8 mouse cellular contexts compared by ENCODE assay signal in genomic region chr2:151494035-151494803, GRCm38 (mm10). TPM values are rescaled to one million over a fixed set of nuclear protein-coding genes. Genes with fewer than 3 reads are reported as not detected.
DNase-seq lines count a peak whose midpoint lies in the region; ATAC-seq and TF ChIP-seq lines count a peak whose summit lies in the region.

TSS of gene Nsfl1c (plus strand) at chr2:151494182.

- intact Hi-C loops in heart, postnatal 10 days (cut with DNase I): loop anchor here (1.0 to 10.0 kb wide), 4 partner anchors 49 to 371 kb away; no protein-coding TSS in a partner anchor

- ATAC-seq in cerebellum, adult (ENCODE audit: insufficient number of reproducible peaks, low FRiP score, low TSS enrichment): peak; percentile 97
- peak; percentile 100 for ATAC-seq in forebrain, embryonic 13.5 days
- peak; percentile 100 for ATAC-seq in liver, postnatal 0 days
- ATAC-seq in neural tube, embryonic 14.5 days (ENCODE audit: low read depth): peak; percentile 100

- peak; percentile 79 for TF ChIP-seq CTCF in ES-Bruce4 (IDR thresholded peaks at IDR 0.05; ENCODE audit: low read depth, low read length)
- TF ChIP-seq CTCF in liver, postnatal 0 days (IDR thresholded peaks at IDR 0.05; ENCODE audit: low read depth): peak; percentile 99

- WGBS in forebrain, embryonic 13.5 days: under 1% methylated on average over 72 of the region's 73 CpGs
- WGBS in large intestine, adult 2 months: under 1% methylated on average over 73 of the region's 73 CpGs
- 3% methylated on average over 70 of the region's 73 CpGs for WGBS in liver, postnatal 0 days (ENCODE audit: insufficient replicate concordance)
- WGBS in neural tube, embryonic 14.5 days: under 1% methylated on average over 62 of the region's 73 CpGs

- no peaks in the 10 kb centered on the region for H3K27me3 ChIP-seq in ES-Bruce4 (ENCODE audit: control insufficient read depth, insufficient read depth, low read length, poor library complexity, severe bottlenecking)
- H3K27me3 ChIP-seq in forebrain, embryonic 13.5 days: no peaks in the 10 kb centered on the region
- no peaks in the 10 kb centered on the region for H3K27me3 ChIP-seq in liver, postnatal 0 days (ENCODE audit: insufficient read depth, low read length)
- no peaks in the 10 kb centered on the region for H3K27me3 ChIP-seq in neural tube, embryonic 14.5 days (ENCODE audit: control insufficient read depth, insufficient read depth, low read length)

- H3K9me3 ChIP-seq in ES-Bruce4 (replicated peaks; ENCODE audit: control insufficient read depth, insufficient read depth, low read length, poor library complexity, severe bottlenecking): no peaks in the 10 kb centered on the region
- no peaks in the 10 kb centered on the region for H3K9me3 ChIP-seq in forebrain, embryonic 13.5 days (replicated peaks)
- no peaks in the 10 kb centered on the region for H3K9me3 ChIP-seq in liver, postnatal 0 days (ENCODE audit: low read length)
- H3K9me3 ChIP-seq in neural tube, embryonic 14.5 days (ENCODE audit: control insufficient read depth, low read length): no peaks in the 10 kb centered on the region

- peak within 1 kb of the TSS; percentile 86 for H3K9ac ChIP-seq in ES-Bruce4 (ENCODE audit: low read depth, poor library complexity, severe bottlenecking)
- H3K9ac ChIP-seq in forebrain, embryonic 13.5 days: peak within 1 kb of the TSS; percentile 92
- peak within 1 kb of the TSS; percentile 93 for H3K9ac ChIP-seq in liver, postnatal 0 days (replicated peaks)
- H3K9ac ChIP-seq in neural tube, embryonic 14.5 days (replicated peaks; ENCODE audit: low read depth, low read length): peak within 1 kb of the TSS; percentile 85

- H3K4me3 ChIP-seq in ES-Bruce4 (ENCODE audit: low read depth, low read length): peak within 1 kb of the TSS; percentile 82
- peak within 1 kb of the TSS; percentile 95 for H3K4me3 ChIP-seq in forebrain, embryonic 13.5 days
- peak within 1 kb of the TSS; percentile 96 for H3K4me3 ChIP-seq in liver, postnatal 0 days (ENCODE audit: low read depth, low read length)
- H3K4me3 ChIP-seq in neural tube, embryonic 14.5 days (ENCODE audit: low read depth, low read length): peak within 1 kb of the TSS; percentile 82

- no peak within 1 kb of the TSS for H3K27ac ChIP-seq in ES-Bruce4 (ENCODE audit: insufficient read depth, low read length)
- peak within 1 kb of the TSS; percentile 54 for H3K27ac ChIP-seq in forebrain, embryonic 13.5 days
- H3K27ac ChIP-seq in liver, postnatal 0 days (ENCODE audit: low read depth): 0 out of 2 replicates have a peak within 1 kb of the TSS, but pooled peaks have one; percentile 40
- no peak within 1 kb of the TSS for H3K27ac ChIP-seq in neural tube, embryonic 14.5 days (ENCODE audit: low read depth, low read length)

- peak within 1 kb of the TSS; percentile 86 for H3K4me2 ChIP-seq in forebrain, embryonic 13.5 days
- H3K4me2 ChIP-seq in liver, postnatal 0 days (ENCODE audit: low read depth, low read length): peak within 1 kb of the TSS; percentile 85
- H3K4me2 ChIP-seq in neural tube, embryonic 14.5 days (ENCODE audit: low read depth, low read length): peak within 1 kb of the TSS; percentile 59

- TF ChIP-seq POLR2A in ES-Bruce4 (IDR thresholded peaks at IDR 0.05; ENCODE audit: insufficient read depth, low read length): peak; percentile 62

- no peaks in the 10 kb centered on the region for H3K4me1 ChIP-seq in ES-Bruce4 (ENCODE audit: control insufficient read depth, insufficient read depth, low read length)
- H3K4me1 ChIP-seq in forebrain, embryonic 13.5 days: peaks cover 28% of the 10 kb centered on the region
- H3K4me1 ChIP-seq in liver, postnatal 0 days (ENCODE audit: insufficient read depth): peaks cover 6% of the 10 kb centered on the region
- H3K4me1 ChIP-seq in neural tube, embryonic 14.5 days (ENCODE audit: control insufficient read depth, insufficient read depth, low read length): peaks cover 15% of the 10 kb centered on the region

- peak; percentile 55; the same call in 1 of the 2 replicates for TF ChIP-seq EP300 in ES-Bruce4 (IDR thresholded peaks at IDR 0.05; ENCODE audit: insufficient read depth, low read depth, low read length)
- TF ChIP-seq EP300 in liver, postnatal 0 days (IDR thresholded peaks at IDR 0.05; ENCODE audit: low read depth): peak; percentile 34

- H3K36me3 ChIP-seq in ES-Bruce4 (ENCODE audit: control insufficient read depth, insufficient read depth, low read length, poor library complexity, severe bottlenecking): peaks cover 26% of the 10 kb centered on the region
- peaks cover 27% of the 10 kb centered on the region; the same call in 1 of the 2 replicates for H3K36me3 ChIP-seq in forebrain, embryonic 13.5 days (ENCODE audit: poor library complexity, severe bottlenecking)
- peaks cover 10% of the 10 kb centered on the region; the same call in 1 of the 2 replicates for H3K36me3 ChIP-seq in liver, postnatal 0 days (replicated peaks; ENCODE audit: insufficient read depth, low read length)
- H3K36me3 ChIP-seq in neural tube, embryonic 14.5 days (ENCODE audit: control insufficient read depth, insufficient read depth, low read length): peaks cover 7% of the 10 kb centered on the region; the same call in 1 of the 2 replicates

- peak; percentile 96 to 98 for DNase-seq in heart, postnatal 10 days
- peak; percentile 70 for DNase-seq in large intestine, adult 2 months (ENCODE audit: low read depth, low spot score)
- peak; percentile 95 for DNase-seq in liver, postnatal 0 days
- peak; percentile 97 for DNase-seq in testis, postnatal 10 days (ENCODE audit: low spot score)

RNA-seq across cellular contexts. Expression of gene Nsfl1c, which starts in this region (rescaled TPM):
- polyA plus RNA-seq in ES-Bruce4 (2011; ENCODE audit: insufficient read depth, insufficient read length, low read depth, missing spikeins): 136 and 137 TPM in 2 replicates
- polyA plus RNA-seq in forebrain, embryonic 13.5 days (2015; fragmentation: Nextera tagmentation; extraction: Ambion mirVana): 282 and 294 TPM in 2 replicates
- total RNA-seq in heart, postnatal 10 days (2021): 100 to 1,000 TPM in 1 of 2 experiments, 10 to 100 TPM in 1; 93.3 to 102 TPM
- 45.3 and 55.3 TPM in 2 replicates for polyA plus RNA-seq in large intestine, adult 2 months (2012; rRNA removed)
- 49.8 and 52.9 TPM in 2 replicates for polyA plus RNA-seq in liver, postnatal 0 days (2015; fragmentation: Nextera tagmentation; extraction: Ambion mirVana)
- polyA plus RNA-seq in neural tube, embryonic 14.5 days (2014; fragmentation: Nextera tagmentation; extraction: Ambion mirVana): 264 and 265 TPM in 2 replicates

Comparison
In these comparisons a context has a peak if more than half of its experiments do, and no peak if none do; other contexts are left out.
1. H3K27ac ChIP-seq: peak in forebrain, embryonic 13.5 days (single experiment) and liver, postnatal 0 days (single experiment); none in ES-Bruce4 (single experiment) and neural tube, embryonic 14.5 days (single experiment).
2. Peak in every context shown above with its lines, with median percentiles within 50 percentile points of each other: H3K4me3 ChIP-seq, H3K9ac ChIP-seq, ATAC-seq, H3K4me2 ChIP-seq and DNase-seq.